Mouse (Mus musculus): ENCODE results near the gene Wdr63. TPM values are rescaled to one million over a fixed set of nuclear protein-coding genes. Genes with fewer than 3 reads are reported as not detected.

The Wdr63 gene
- not detected for total RNA-seq (2021)
- not detected in 2 replicates for polyA plus RNA-seq (2012; rRNA removed)
- long read RNA-seq, result 0 reads

DNA sequence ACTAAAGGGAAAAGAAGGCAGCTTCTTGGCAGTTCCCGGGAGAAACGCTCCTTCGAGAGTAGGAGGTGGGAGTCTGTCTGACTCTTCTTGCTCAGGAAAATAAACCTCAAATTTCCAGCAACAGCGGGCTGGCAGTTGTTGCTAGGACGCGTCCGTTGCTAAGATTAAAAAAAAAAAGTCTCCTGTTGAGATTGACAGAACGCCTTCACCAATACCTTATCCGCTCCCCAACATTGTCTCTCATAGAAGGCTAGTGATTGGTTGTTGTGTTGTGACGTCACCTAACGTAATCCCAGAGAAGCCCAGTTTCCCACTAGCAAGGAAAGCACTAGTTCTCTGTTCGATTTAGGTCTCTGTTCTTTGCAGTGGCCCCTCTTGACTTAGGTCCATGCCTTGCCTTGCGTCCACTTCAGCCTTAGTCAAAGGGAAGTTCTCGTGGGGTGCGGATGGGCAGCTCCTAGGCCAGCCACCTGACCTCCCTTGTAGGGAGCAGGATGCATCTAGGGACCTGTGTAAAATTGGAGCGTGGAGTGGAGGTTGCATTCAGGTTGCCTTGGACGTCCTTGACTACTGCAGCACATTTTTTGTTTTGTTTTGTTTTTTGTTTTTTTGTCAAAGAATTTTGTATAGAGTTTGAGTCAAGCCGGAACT lies at the start of gene Wdr63:
Gene Wdr63, minus strand, starts transcription at position 210 of the 651 bp plus-strand sequence.
- peak; percentile 52 for DNase-seq

DNA sequence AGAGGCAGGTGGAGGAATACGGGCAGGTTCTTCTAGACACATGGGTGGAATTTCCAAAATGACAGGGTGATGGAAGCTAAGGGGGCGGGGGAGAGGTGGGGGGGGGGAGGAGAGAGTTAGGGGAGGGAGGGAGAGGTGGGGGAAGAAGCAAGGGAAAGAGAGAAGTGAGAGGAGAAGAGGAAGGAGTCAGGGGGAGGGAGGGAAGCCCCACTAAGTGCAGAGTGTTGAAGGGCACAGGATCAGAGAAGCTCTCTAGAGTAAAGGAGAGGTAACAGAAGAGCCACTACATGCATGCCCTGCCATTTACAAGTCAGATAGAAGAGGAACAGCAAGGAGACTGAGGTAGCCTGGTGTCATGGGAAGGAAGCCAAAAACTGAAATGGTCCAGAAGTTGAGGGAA lies 48.9 kb upstream of the Wdr63 start:
- no peak for DNase-seq

- DNase-seq, result no peak
Observed at GRCm38 (mm10) chr3:146155628-146156576, 48.0 kb upstream of the Wdr63 start.

GRCm38 (mm10) chr3:146153862-146154611 lies 46.1 kb upstream of the Wdr63 start:
- DNase-seq, result no peak

GRCm38 (mm10) chr3:146152913-146153312 lies 45.0 kb upstream of the Wdr63 start:
- no peak for DNase-seq

- DNase-seq, result no peak
Observed at GRCm38 (mm10) chr3:146152348-146152747, 44.4 kb upstream of the Wdr63 start.

GRCm38 (mm10) chr3:146151755-146152154 lies 43.8 kb upstream of the Wdr63 start:
- no peak for DNase-seq

DNA sequence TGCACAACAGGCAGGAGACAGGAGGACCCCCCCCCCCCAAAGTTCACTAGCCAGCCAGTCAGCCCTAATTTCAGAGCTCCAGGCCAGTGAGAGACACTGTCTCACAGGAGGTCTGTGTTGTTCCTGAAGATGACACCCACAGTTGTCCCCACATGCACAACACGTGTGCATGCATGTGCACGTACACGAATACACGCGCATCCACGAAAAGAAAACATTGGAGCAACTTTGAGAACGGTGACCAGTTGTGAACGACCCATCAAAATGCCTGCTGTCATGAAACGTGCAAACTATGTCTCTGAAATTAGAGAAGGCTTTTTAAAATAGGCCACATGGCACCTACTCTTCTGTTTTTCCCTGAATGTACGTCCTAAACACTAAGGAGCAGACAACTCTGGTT lies 43.4 kb upstream of the Wdr63 start:
- DNase-seq, result no peak

- DNase-seq, result no peak
Observed at GRCm38 (mm10) chr3:146150560-146150959, 42.6 kb upstream of the Wdr63 start.

DNA sequence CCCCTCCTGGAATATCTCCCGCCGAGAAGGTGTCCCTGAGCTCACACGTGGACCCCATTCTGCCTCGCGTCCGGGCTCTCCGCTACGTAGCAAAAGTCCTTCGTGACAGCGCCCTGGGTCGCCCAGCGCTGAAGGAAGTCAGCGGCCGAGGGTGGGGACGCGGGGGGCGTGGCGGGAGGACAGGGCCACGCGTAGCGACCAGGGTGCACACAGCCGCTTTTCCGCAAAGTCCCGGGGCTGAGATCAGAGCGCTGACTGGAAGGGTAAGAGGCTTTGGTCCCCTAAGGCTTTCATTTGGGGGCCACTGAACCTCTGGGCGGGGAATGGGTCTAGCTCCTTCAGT lies 42.1 kb upstream of the Wdr63 start:
- DNase-seq, result peak; percentile 52

GRCm38 (mm10) chr3:146149156-146150057 lies 41.5 kb upstream of the Wdr63 start, which contains the start of gene Mcoln2:
TSS of gene Mcoln2 (plus strand) at chr3:146149833.
- DNase-seq, result no peak

- no peak for DNase-seq
Observed at GRCm38 (mm10) chr3:146146131-146146530, 38.2 kb upstream of the Wdr63 start.

DNA sequence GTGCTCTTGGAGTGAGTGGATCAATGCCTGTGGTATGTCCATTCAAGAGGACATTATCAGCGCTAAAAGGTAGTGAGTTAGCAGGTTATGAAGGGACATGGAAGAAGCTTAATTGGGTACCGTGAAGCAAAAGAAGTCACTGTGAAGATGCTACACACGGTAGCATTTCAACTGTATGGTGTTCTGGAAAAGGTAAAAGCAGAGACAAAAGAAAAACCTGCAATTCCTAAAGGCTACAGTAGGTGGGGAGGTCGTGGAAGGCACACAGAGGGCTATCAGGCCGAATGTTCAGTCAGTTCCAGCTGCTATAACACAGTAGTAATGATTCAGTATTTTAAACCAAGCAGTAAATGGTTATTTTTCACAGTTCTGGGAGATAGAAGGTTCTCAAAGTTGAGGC lies 37.6 kb upstream of the Wdr63 start:
- DNase-seq, result no peak

DNA sequence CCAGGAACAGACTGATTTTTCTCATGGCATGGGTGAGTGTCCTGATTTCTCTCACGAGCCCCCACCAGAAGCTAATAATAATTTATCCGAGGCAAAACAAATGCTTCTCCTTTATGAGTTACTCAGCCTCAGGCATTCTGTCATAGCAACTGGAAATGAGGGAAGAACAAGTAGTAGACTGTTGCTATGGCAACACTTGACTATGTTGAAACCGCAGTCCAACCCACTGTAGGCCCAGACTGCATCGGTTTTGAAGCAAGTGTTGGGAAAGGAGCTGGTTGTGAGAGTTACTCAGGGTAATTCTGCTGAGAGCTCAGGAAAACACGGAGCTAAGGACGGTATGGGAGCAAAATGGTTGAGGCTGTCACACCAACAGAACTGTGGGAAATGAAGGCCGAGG lies 34.6 kb upstream of the Wdr63 start:
- DNase-seq, result no peak

GRCm38 (mm10) chr3:146140276-146140675 lies 32.3 kb upstream of the Wdr63 start:
- no peak for DNase-seq

DNA sequence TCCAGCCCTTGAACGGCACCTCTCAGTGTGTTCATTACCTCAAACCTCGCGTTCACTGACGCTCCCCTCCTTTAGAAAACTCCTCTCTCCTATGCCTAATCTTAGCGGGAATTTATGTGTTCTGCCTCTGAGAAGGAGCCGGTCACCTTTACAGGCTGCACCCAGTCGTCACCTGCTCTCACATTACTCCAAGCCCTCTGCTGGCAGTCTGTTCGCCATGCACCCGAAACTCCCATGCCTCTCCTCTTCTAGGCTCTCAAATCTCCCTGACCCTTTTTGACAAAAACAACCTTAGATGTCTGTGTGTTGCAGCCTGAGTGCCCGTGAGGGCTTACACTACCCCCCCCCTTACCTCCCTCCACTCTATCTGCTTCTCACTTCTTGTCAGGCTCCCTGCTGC lies 28.5 kb upstream of the Wdr63 start:
- DNase-seq, result no peak

GRCm38 (mm10) chr3:146135417-146135816 lies 27.5 kb upstream of the Wdr63 start:
- DNase-seq, result no peak

DNA sequence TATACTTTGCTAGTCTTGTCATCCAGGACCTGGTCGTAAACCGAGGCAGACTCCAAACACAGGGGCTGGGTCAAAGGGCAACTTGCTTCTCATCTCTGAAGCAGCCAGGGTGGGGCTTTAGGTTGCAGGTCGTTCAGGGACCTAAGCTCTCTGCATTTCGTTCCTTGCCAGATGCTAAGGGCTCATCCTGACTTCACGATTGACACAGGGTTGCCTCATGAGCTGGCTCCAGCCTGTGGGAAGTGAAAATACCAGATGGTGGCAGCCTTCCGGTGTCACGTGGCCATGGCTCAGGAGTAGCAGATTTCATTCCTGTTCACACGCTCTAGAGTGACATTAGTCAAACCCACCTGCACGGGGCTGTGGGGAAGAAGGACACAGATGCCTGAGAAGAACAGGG lies 26.9 kb upstream of the Wdr63 start:
- DNase-seq, result no peak

DNA sequence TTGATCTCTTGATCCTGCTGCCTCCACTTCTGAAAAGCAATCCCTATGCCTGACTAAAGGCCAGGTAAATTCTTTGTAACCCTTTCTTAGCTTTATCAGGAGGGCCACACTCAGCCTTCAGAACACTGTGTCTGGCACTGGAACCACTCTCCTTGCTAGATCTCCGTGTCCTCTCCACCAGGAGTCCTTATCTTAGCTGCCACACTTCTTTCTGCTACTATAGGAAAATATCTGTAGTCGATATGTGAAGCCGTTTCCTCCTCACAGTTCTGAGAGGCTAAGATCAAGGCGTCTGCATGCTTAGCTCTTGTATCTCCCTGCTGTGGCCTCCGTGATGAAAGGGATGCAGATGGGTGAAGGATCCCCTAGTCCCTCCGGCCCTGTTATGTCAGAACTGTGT lies 19.3 kb upstream of the Wdr63 start:
- no peak for DNase-seq

DNA sequence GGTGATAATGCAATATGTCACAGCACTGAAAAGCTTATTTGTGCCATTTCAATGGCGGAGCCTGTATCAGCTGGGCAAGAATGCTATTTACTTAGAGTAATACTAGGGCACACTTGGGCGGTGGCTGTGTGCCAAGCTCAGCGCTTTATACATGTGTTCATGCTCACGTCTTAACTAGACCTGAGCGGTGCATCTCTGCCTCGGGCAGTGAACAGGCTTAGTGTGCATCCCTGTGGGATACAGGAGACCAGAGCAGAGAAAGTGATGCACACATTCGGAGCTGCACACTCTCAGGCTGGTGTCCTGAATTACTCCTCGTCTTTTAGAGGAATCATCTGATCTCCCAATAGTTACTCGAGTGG lies 15.5 kb upstream of the Wdr63 start:
- no peak for DNase-seq

DNA sequence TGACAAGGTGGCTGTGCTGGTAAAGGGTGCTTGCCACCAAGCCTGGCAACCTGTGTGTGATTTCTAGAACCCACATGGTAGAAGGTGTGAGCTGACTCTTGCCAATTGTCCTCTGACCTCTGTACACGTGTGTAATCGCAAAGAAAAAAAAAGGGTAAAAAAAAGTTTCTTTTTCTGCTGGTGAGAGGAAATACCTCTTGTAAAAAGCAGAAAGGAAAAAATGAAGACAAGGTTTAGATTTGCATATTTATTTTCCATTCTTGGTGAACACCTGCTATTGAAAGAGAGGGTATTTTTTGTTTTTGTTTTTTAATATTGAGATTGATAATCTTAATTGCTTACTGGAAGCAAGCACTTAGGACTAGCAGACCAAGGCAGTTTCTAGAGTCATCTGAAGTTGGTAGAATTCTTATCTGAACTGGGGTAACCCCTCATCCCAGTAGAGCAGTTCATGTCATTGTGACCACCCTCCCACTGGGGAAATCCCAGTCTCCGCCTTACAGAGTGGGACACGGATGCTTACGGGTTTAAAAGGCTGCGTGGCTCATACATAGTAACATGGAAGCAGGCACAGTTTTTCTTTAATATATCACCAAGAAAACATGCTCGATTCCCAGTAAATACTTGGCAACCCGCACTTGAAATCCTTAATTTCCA lies 15.0 kb upstream of the Wdr63 start:
- DNase-seq, result no peak

Measured in adrenal gland, adult 2 months (tissue).